Mouse (Mus musculus): ENCODE measurements around the gene Chmp4b.

- no peak for TF ChIP-seq CTCF (IDR thresholded peaks at IDR 0.05; ENCODE audit: low read depth, low read length)
- TF ChIP-seq EP300 (IDR thresholded peaks at IDR 0.05; ENCODE audit: insufficient read depth, low read depth, low read length), result no peak
- TF ChIP-seq POLR2A (IDR thresholded peaks at IDR 0.05; ENCODE audit: insufficient read depth, low read length), result no peak
Measured at GRCm38 (mm10) chr2:154707830-154708385, 56.4 kb downstream of the Chmp4b start.
